Mouse (Mus musculus) heart, postnatal 14 days (tissue): ENCODE results near the gene Olfr1155. TPM values are rescaled to one million over a fixed set of nuclear protein-coding genes. Genes with fewer than 3 reads are reported as not detected.

Source experiments
- DNase-seq, 2 experiments: peaks; one replicate each; pipeline ENCODE4 v3.0.0; 2021 to 2022
- intact Hi-C: fragments of 180-260 bp; cut with DNase I; formaldehyde crosslinking; loops from one replicate; pipeline ENCODE4 v1.15.1; 2025
- long read RNA-seq, 2 experiments: library from polyadenylated mRNA; stranded (forward); transcript quantifications; one replicate each; pipeline ENCODE4 v2.0.0; 2021
- total RNA-seq, 2 experiments: library from RNA; stranded (reverse); gene quantifications; 2 replicates each; pipeline ENCODE4 v1.2.3; 2021

Olfr1155 gene
- not detected for total RNA-seq
- long read RNA-seq, experiment 1: 0 reads
- long read RNA-seq, experiment 2: 0 reads

DNA sequence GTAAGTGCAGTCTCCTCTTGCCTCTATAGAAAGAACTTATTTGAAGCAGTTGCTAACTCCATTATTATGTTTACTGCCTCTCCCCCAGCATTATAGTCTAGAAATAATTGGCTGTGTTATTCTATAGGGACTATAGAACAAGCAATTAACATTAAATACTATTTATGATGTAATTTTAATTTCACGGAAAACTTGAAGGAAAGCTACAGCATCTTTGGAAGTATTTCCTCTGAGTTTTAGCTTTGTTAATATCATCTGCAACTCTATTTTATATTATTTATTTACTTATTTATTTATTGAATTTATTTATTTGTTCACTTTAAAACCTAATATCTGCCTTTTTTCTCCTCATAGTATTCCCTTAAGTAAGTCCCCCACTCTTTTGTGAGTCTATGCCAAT, at the start of gene Olfr1155:
Gene Olfr1155, minus strand, starts transcription at position 101 of the 400 bp plus-strand sequence.
- intact Hi-C loops: no loop called here
- DNase-seq: no peak

- intact Hi-C loops: no loop called here
- no peak for DNase-seq
These were observed 44.9 kb upstream of the Olfr1155 start, which contains the start of gene Olfr1158 for GRCm38 (mm10) chr2:87989813-87990212. Gene Olfr1158, plus strand, starts transcription at chr2:87990113.

- intact Hi-C loops: no loop called here
- DNase-seq: no peak
These were observed 29.6 kb upstream of the Olfr1155 start, which contains the start of gene Olfr74 for GRCm38 (mm10) chr2:87974563-87974962. Gene Olfr74, minus strand, starts transcription at chr2:87974663.

DNA sequence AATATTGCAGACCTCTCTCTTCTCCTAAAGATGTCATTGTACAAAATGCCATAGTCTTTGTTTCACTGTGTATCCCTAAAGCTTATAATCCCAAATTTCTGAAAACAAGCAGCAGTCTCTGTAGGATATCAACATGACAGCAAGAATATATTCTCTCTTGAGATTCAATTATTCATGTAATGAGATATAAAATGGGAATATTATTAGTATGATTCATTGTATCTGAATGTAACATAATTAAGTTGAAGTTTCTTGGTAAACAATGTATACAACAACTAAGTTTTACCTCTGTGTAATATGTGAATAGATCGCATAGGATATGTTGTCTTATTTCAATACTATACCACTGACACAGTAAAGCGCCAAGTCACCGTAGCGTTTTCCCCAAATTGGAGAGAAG, 23.3 kb upstream of the Olfr1155 start, which contains the start of gene Olfr1157:
Gene Olfr1157, minus strand, starts transcription at position 101 of the 400 bp plus-strand sequence.
- DNase-seq: no peak
- intact Hi-C loops: no loop called here

GRCm38 (mm10) chr2:87953000-87953399, 8.1 kb upstream of the Olfr1155 start, which contains the start of gene Olfr1156:
Gene Olfr1156, minus strand, starts transcription at chr2:87953100.
- DNase-seq: no peak
- intact Hi-C loops: no loop called here

DNA sequence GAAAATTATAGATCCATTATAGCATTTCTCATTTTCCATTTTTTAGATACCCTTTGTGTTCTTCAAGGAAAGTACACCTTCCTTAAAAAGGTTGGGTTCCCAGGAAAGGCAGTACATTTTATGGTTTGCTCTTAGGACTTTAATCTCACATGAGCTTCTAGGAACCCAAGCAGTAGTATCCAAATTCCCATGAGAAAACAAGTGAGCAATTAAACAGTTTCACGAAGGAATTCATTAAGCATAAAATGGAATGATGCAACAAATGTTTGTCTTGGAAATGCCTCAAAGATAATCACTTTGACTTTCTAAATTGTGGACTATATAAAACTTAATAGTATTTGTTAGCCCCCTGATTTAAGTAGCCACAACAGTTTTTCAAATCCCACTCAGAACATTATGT, 39.9 kb downstream of the Olfr1155 start, which contains the start of gene Olfr1154:
Gene Olfr1154, minus strand, starts transcription at position 101 of the 400 bp plus-strand sequence.
- DNase-seq: no peak
- intact Hi-C loops: no loop called here

DNA sequence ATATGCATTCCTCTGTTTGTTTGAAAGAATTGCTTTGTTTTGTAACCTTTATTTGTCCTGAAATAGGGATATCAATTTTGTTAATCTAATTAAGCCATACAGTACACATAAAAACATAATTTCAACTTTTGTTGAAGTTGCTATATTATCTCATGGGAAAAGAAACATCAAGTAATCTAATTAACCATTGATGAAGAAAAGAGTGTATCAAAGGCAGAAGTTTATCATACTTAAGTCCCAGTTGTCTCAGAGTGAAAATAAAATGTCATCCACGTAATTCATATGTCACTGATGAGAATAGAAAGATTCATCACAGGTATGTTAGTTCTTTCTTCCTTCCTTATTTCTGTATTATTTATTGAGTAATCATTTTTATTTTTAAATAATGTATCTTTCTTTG, 50.3 kb downstream of the Olfr1155 start, which contains the start of gene Olfr1153:
Gene Olfr1153, plus strand, starts transcription at position 301 of the 400 bp plus-strand sequence.
- DNase-seq: no peak
- intact Hi-C loops: no loop called here

Other genes starting within 250 kb of the Olfr1155 start
- gene Olfr1137, start 232.0 kb downstream of the Olfr1155 start, total RNA-seq: not detected
- not detected for gene Olfr1138, start 205.2 kb downstream of the Olfr1155 start, total RNA-seq
- gene Olfr1140, start 201.4 kb downstream of the Olfr1155 start, total RNA-seq: not detected
- gene Olfr1141, start 191.1 kb downstream of the Olfr1155 start, total RNA-seq: not detected
- not detected for gene Olfr152, start 165.7 kb downstream of the Olfr1155 start, total RNA-seq
- not detected for gene Olfr1143, start 144.5 kb downstream of the Olfr1155 start, total RNA-seq
- gene Olfr1145, start 135.3 kb downstream of the Olfr1155 start, total RNA-seq: not detected
- not detected for gene Olfr1148, start 114.6 kb downstream of the Olfr1155 start, total RNA-seq
- not detected for gene Olfr1150-ps1, start 101.1 kb downstream of the Olfr1155 start, total RNA-seq
- gene Olfr1151, start 89.3 kb downstream of the Olfr1155 start, total RNA-seq: not detected
- gene Olfr1152, start 78.6 kb downstream of the Olfr1155 start, total RNA-seq: not detected
- gene Olfr1153, start 50.2 kb downstream of the Olfr1155 start, total RNA-seq: not detected
- not detected for gene Olfr1154, start 40.0 kb downstream of the Olfr1155 start, total RNA-seq
- not detected for gene Olfr1156, start 8.0 kb upstream of the Olfr1155 start, total RNA-seq
- gene Olfr1157, start 23.2 kb upstream of the Olfr1155 start, total RNA-seq: not detected
- not detected for gene Olfr74, start 29.5 kb upstream of the Olfr1155 start, total RNA-seq
- not detected for gene Olfr1158, start 45.0 kb upstream of the Olfr1155 start, total RNA-seq
- not detected for gene Olfr1160, start 63.1 kb upstream of the Olfr1155 start, total RNA-seq
- not detected for gene Olfr1161, start 77.6 kb upstream of the Olfr1155 start, total RNA-seq
- not detected for gene Olfr73, start 92.6 kb upstream of the Olfr1155 start, total RNA-seq
- gene Olfr1162, start 106.0 kb upstream of the Olfr1155 start, total RNA-seq: not detected
- not detected for gene Olfr1163, start 126.7 kb upstream of the Olfr1155 start, total RNA-seq
- gene Olfr1164, start 148.8 kb upstream of the Olfr1155 start, total RNA-seq: not detected
- gene Olfr1166, start 183.1 kb upstream of the Olfr1155 start, total RNA-seq: not detected
- gene Olfr1167, start 210.1 kb upstream of the Olfr1155 start, total RNA-seq: not detected
- not detected for gene Olfr1168, start 236.7 kb upstream of the Olfr1155 start, total RNA-seq